Mouse (Mus musculus) lung, embryonic 14.5 days (tissue): ENCODE results near the gene Astn2. TPM values are rescaled to one million over a fixed set of nuclear protein-coding genes. Genes with fewer than 3 reads are reported as not detected.
"Not testable (repeated sequence)": the region's sequence is repeated elsewhere in the genome, so short reads cannot be mapped to it uniquely, and the experiment has no call there.

Experiments
- ATAC-seq: fragments of 200-750 bp; cut with Nextera tagmentation; 2 replicates; pipeline ENCODE4 v1.8.0; 2017; ENCODE audit warnings: mild to moderate bottlenecking, moderate TSS enrichment, moderate library complexity; ENCODE audit not compliant: insufficient read depth
- DNase-seq: peaks from one replicate; pipeline ENCODE4 v3.0.0-alpha.2; 2015
- H3K27ac ChIP-seq: fragments of 300-500 bp; sonication (generic); 2 replicates; pipeline ENCODE4 v1.5.1; 2014; ENCODE audit warnings: low read depth, mild to moderate bottlenecking, moderate library complexity
- H3K27me3 ChIP-seq: fragments of 300-500 bp; sonication (generic); 2 replicates; pipeline ENCODE4 v1.6.1; 2014; ENCODE audit warnings: low read length, control low read depth; ENCODE audit not compliant: insufficient read depth
- H3K36me3 ChIP-seq: fragments of 300-500 bp; sonication (generic); 2 replicates; pipeline ENCODE4 v1.6.1; 2014; ENCODE audit warnings: control low read depth; ENCODE audit not compliant: insufficient read depth
- H3K4me1 ChIP-seq: fragments of 300-500 bp; sonication (generic); 2 replicates; pipeline ENCODE4 v1.6.1; 2014; ENCODE audit warnings: antibody characterized with exemption, control low read depth; ENCODE audit not compliant: insufficient read depth
- H3K4me2 ChIP-seq: fragments of 300-500 bp; sonication (generic); 2 replicates; pipeline ENCODE4 v1.6.1; 2014; ENCODE audit warnings: mild to moderate bottlenecking
- H3K4me3 ChIP-seq: fragments of 300-500 bp; sonication (generic); 2 replicates; pipeline ENCODE4 v1.5.1; 2014; ENCODE audit warnings: low read depth, low read length
- H3K9ac ChIP-seq: fragments of 300-500 bp; sonication (generic); 2 replicates; pipeline ENCODE4 v1.6.1; 2014
- H3K9me3 ChIP-seq: fragments of 300-500 bp; sonication (generic); 2 replicates; pipeline ENCODE4 v1.6.1; 2016; ENCODE audit warnings: low read depth, low read length, control low read depth
- CTCF ChIP-seq: IDR thresholded peaks from 2 replicates; pipeline ENCODE4 v1.5.1; 2016; ENCODE audit warnings: antibody characterized with exemption, low read depth
- WGBS: fragments of 180-500 bp; shearing (Covaris S2); extraction: QIAGEN DNeasy Blood & Tissue Kit; methylation state at CpG from one replicate; pipeline ENCODE4 v1.1.7; 2014; 5-methylcytosine and 5-hydroxymethylcytosine counted together
- polyA plus RNA-seq: library from polyadenylated mRNA; unstranded; fragments of >200 nt; fragmentation: Nextera tagmentation; extraction: Ambion mirVana; gene quantifications from 2 replicates; pipeline ENCODE4 v1.2.1, GENCODE M21; 2014

Gene Astn2
- polyA plus RNA-seq, 1 experiment from 2014 or later = 1.1 TPM

DNA sequence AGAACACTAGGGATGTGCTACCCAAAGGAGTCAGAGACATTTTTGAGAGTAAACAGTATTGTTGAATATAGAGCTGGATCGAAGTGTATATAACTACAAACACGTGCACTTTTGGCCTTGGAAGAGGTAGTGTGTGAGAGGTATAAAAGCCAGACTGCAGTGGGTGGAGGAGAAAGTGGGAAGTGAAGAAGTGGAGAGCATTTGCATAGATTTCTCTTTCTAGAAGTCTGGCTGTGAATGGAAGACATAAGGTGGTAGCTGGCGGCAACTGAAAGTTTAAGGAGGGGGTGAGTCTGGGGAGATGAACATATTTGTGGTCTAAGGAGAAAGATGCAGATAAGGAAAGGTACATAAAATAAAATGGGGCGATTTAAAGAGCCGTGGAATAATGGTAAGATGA is 709.2 kb downstream of the Astn2 start:
- Histone ChIP-seq H3K4me1 (no peaks in the 10 kb centered on the region), H3K4me2 (no peak overlapping the region), H3K9me3 (no peaks in the 10 kb centered on the region), H3K9ac (no peak overlapping the region), H3K27me3 (no peaks in the 10 kb centered on the region), H3K36me3 (no peaks in the 10 kb centered on the region), H3K27ac (no peak overlapping the region), H3K4me3 (no peak overlapping the region)
- no peak for ATAC-seq
- TF ChIP-seq CTCF = no peak
- 83% methylated on average over 5 of the region's 5 CpGs for WGBS
- no peak for DNase-seq

- H3K9ac ChIP-seq = no peak overlapping the region
- no peaks in the 10 kb centered on the region for H3K4me1 ChIP-seq
- H3K27me3 ChIP-seq = no peaks in the 10 kb centered on the region
- WGBS = 79% methylated on average over 5 of the region's 5 CpGs
- ATAC-seq (no peak), DNase-seq (no peak)
- TF ChIP-seq CTCF = no peak
- no peak overlapping the region for H3K4me2 ChIP-seq
- no peaks in the 10 kb centered on the region for H3K36me3 ChIP-seq
- H3K9me3 ChIP-seq = no peaks in the 10 kb centered on the region
- no peak overlapping the region for H3K4me3 ChIP-seq
- no peak overlapping the region for H3K27ac ChIP-seq
These were observed 710.4 kb downstream of the Astn2 start for GRCm38 (mm10) chr4:65694011-65694410.

GRCm38 (mm10) chr4:65687006-65687723 is 717.2 kb downstream of the Astn2 start:
- Histone ChIP-seq H3K4me2 (no peak overlapping the region), H3K27me3 (no peaks in the 10 kb centered on the region), H3K4me3 (no peak overlapping the region), H3K4me1 (no peaks in the 10 kb centered on the region), H3K27ac (no peak overlapping the region), H3K36me3 (no peaks in the 10 kb centered on the region), H3K9ac (no peak overlapping the region), H3K9me3 (no peaks in the 10 kb centered on the region)
- ATAC-seq (no peak), DNase-seq (no peak)
- no peak for TF ChIP-seq CTCF
- WGBS = 38% methylated on average over 1 of the region's 1 CpGs

DNA sequence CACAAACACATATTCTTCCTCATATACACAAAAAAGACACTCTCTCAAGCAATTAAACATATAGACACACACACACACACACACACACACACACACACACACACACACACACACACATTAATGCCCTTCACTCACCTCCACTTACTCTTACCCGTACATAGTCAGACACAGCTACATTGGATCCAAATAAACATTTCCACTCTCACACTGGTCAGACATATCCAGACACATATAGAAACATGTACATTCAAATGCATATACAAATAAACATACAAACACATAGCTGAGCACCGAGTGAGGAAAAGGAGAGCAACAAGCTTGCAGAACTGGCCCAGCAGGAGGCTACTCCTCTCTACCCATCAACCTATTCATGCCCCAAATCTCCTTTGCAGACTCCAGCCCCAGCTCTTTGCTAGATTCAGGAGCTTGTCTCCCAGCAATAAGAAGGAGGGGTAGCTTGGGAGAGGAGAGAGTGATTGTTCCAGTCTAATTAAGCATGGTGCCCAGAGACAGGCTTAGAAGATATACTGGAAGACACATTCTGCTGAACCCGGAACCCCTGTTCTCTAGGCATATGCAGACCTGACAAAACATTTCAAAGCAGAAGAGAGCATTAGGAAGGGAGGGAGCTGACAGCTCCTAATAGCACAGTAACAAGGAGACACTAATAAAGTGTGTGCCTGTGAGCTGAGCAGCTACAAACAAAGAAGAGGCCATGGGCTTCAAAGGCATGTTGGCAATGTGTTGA is 718.0 kb downstream of the Astn2 start:
- no peak for TF ChIP-seq CTCF
- no peak overlapping the region for H3K9ac ChIP-seq
- no peak overlapping the region for H3K4me3 ChIP-seq
- no peaks in the 10 kb centered on the region for H3K4me1 ChIP-seq
- no peaks in the 10 kb centered on the region for H3K9me3 ChIP-seq
- no peak for DNase-seq
- no peaks in the 10 kb centered on the region for H3K27me3 ChIP-seq
- H3K36me3 ChIP-seq = no peaks in the 10 kb centered on the region
- no peak for ATAC-seq
- WGBS = 44% methylated on average over 3 of the region's 3 CpGs
- no peak overlapping the region for H3K27ac ChIP-seq
- no peak overlapping the region for H3K4me2 ChIP-seq

DNA sequence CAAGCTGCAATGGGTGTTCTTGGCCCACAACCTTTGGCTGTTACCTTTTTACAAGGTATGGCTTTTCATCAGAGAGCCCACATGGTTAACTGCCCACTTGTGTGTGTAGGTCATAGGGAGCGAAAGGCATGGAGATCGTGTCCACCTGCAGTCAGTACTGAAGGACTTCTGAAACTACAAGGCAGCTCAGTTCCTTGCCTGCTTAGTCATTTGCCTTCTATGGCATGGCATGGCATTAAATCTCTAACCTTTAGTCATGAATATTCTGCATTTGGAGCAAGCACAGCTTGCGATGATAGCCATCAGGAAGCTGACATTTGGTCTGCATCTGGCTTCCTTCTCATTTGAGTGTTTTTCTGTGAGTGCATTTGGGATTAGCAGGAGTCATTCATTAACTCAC is 720.0 kb downstream of the Astn2 start:
- Histone ChIP-seq H3K4me1 (no peaks in the 10 kb centered on the region), H3K4me2 (no peak overlapping the region), H3K36me3 (no peaks in the 10 kb centered on the region), H3K27me3 (no peaks in the 10 kb centered on the region), H3K27ac (no peak overlapping the region), H3K9me3 (no peaks in the 10 kb centered on the region), H3K4me3 (no peak overlapping the region), H3K9ac (no peak overlapping the region)
- 70% methylated on average over 3 of the region's 3 CpGs for WGBS
- ATAC-seq = no peak
- TF ChIP-seq CTCF = no peak
- DNase-seq = no peak

DNA sequence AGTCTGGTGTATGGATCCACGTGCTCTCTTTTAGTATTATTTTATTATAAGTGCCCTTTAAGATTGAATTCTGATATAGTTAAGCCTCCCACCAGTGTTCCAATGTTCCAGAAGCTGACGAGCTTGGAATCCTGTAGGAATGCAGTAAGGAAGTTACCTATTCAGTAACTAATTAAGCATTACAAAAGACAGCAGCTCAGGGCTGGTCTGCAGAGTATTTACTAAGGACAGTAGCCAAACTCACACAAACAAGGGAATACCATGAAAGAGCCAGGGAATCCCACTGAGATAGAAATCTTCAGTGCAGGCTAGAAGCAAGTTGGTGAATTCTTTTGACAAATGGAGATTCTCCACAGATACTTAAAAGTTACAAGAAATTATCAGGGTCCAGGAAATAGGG is 724.6 kb downstream of the Astn2 start:
- H3K27me3 ChIP-seq, H3K9ac ChIP-seq, ATAC-seq, H3K4me3 ChIP-seq, H3K36me3 ChIP-seq, H3K4me1 ChIP-seq, H3K9me3 ChIP-seq, H3K4me2 ChIP-seq, DNase-seq, H3K27ac ChIP-seq: not testable (repeated sequence)
- WGBS = 62% methylated on average over 2 of the region's 2 CpGs

DNA sequence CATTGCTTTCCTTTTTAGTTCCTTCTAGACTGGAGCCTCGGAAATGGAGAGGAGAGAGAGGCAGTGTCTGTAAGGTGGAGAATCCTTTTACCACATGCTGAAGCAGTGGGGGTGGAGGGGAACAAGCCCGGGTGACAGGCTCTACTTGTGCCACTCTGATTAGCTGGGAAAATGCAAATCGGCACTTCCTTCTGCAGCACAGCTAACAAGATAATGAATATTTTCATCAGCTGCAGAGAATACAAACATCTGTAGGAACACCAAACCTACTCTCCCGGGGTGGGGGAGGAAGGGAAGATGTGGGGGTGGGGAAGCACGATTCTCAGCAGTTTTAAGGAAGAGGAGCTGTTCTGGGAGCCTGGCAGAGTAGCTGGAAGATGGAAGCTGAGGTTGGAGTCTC is 725.5 kb downstream of the Astn2 start:
- no peaks in the 10 kb centered on the region for H3K36me3 ChIP-seq
- 16% methylated on average over 5 of the region's 5 CpGs for WGBS
- no peaks in the 10 kb centered on the region for H3K9me3 ChIP-seq
- H3K4me1 ChIP-seq = no peaks in the 10 kb centered on the region
- H3K4me3 ChIP-seq = no peak overlapping the region
- ATAC-seq = no peak
- no peak overlapping the region for H3K27ac ChIP-seq
- no peaks in the 10 kb centered on the region for H3K27me3 ChIP-seq
- no peak for TF ChIP-seq CTCF
- H3K4me2 ChIP-seq = no peak overlapping the region
- H3K9ac ChIP-seq = no peak overlapping the region
- DNase-seq = no peak
